Mouse (Mus musculus): Measurements from ENCODE around the gene Ciapin1.

- TF ChIP-seq EP300 (IDR thresholded peaks at IDR 0.05; ENCODE audit: low read depth) (no peak), CTCF (IDR thresholded peaks at IDR 0.05; ENCODE audit: low read depth) (no peak)
Observed at GRCm38 (mm10) chr8:94862487-94863220, 24.5 kb upstream of the Ciapin1 start.

Data from heart, postnatal 0 days (tissue).